Mouse (Mus musculus): Measurements from ENCODE around the gene Pias4. TPM values are rescaled to one million over a fixed set of nuclear protein-coding genes. Genes with fewer than 3 reads are reported as not detected.

The Pias4 gene
- polyA plus RNA-seq, 1 experiment from 2014 or later: 52.7 TPM

- Histone ChIP-seq H3K27me3 (no peaks in the 10 kb centered on the region), H3K4me3 (replicated peaks) (peak overlapping the region; percentile 98), H3K4me1 (peaks cover 22% of the 10 kb centered on the region), H3K36me3 (peaks cover 29% of the 10 kb centered on the region), H3K9me3 (replicated peaks) (no peaks in the 10 kb centered on the region), H3K27ac (replicated peaks) (peak overlapping the region; percentile 100), H3K9ac (peak overlapping the region; percentile 100), H3K4me2 (replicated peaks) (peak overlapping the region; percentile 85)
- ATAC-seq (ENCODE audit: insufficient number of reproducible peaks, low FRiP score, low TSS enrichment, low read depth): peak; percentile 86
- under 1% methylated on average over 34 of the region's 35 CpGs for WGBS
These were observed 61.5 kb downstream of the Pias4 start for GRCm38 (mm10) chr10:81106113-81106721.

DNA sequence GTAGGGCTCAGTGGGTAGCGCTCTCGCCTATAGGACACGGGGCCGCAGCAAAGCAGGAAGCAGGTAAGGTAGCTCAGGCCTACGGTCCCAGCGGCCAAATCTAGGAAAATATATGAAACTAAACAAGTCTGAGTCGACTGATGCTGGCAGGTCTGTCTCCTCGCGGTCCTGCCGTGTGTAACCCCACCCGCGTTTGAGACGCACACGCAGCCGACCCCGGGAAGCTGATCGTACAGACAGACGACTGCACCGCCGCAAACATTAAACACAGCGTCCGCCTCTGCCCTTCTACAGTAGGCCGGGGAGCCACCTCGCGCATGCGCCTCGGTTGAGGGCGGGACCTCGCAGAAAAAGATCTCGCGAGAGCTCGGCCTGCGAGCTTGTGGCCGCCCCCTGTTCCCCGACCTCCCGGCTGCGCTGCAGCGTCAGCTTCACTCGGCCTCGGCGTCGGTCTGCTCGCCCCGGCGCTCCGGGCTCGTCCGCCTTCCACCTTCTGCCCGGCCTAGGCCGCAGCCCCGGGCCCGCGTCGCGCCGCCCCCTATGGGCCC is 62.1 kb downstream of the Pias4 start, which contains the start of gene Map2k2:
Gene Map2k2 (plus strand): TSS at position 351 of the 548 bp plus-strand sequence.
- no peaks in the 10 kb centered on the region for H3K27me3 ChIP-seq
- peak within 1 kb of the TSS; percentile 100 for H3K9ac ChIP-seq
- peaks cover 22% of the 10 kb centered on the region for H3K4me1 ChIP-seq
- H3K36me3 ChIP-seq: peaks cover 23% of the 10 kb centered on the region
- peak within 1 kb of the TSS; percentile 85 for H3K4me2 ChIP-seq (replicated peaks)
- H3K27ac ChIP-seq (replicated peaks): peak within 1 kb of the TSS; percentile 100
- H3K9me3 ChIP-seq (replicated peaks): no peaks in the 10 kb centered on the region
- WGBS: under 1% methylated on average over 56 of the region's 56 CpGs
- H3K4me3 ChIP-seq (replicated peaks): peak within 1 kb of the TSS; percentile 98
- peak; percentile 93 for ATAC-seq (ENCODE audit: insufficient number of reproducible peaks, low FRiP score, low TSS enrichment, low read depth)

Small RNA genes within 50 kb of the gene (microRNA-seq; reads per million reads assigned to microRNA genes)
- gene Mir5615-1 (ENCODE audit: borderline number of aligned reads) (not detected), gene Mir5615-2 (ENCODE audit: borderline number of aligned reads) (not detected)

Other genes with a start within 250 kb of the Pias4 start
- gene Lmnb2, start 249.7 kb downstream of the Pias4 start, polyA plus RNA-seq (2015; fragmentation: Nextera tagmentation; extraction: Ambion mirVana): 56.7 and 60.1 TPM in 2 replicates
- 43.7 and 46.6 TPM in 2 replicates for gene Gadd45b, start 237.8 kb downstream of the Pias4 start, polyA plus RNA-seq (2015; fragmentation: Nextera tagmentation; extraction: Ambion mirVana)
- gene Gng7, start 153.0 kb downstream of the Pias4 start, polyA plus RNA-seq (2015; fragmentation: Nextera tagmentation; extraction: Ambion mirVana): 11.2 and 12.3 TPM in 2 replicates
- gene Diras1, start 142.3 kb downstream of the Pias4 start, polyA plus RNA-seq (2015; fragmentation: Nextera tagmentation; extraction: Ambion mirVana): 1.4 and 1.9 TPM in 2 replicates
- 21.7 and 22.7 TPM in 2 replicates for gene Slc39a3, start 130.5 kb downstream of the Pias4 start, polyA plus RNA-seq (2015; fragmentation: Nextera tagmentation; extraction: Ambion mirVana)
- 199 and 216 TPM in 2 replicates for gene Sgta, start 107.7 kb downstream of the Pias4 start, polyA plus RNA-seq (2015; fragmentation: Nextera tagmentation; extraction: Ambion mirVana)
- gene Thop1, start 97.9 kb downstream of the Pias4 start, polyA plus RNA-seq (2015; fragmentation: Nextera tagmentation; extraction: Ambion mirVana): 81.3 and 87.7 TPM in 2 replicates
- gene Creb3l3, start 69.0 kb downstream of the Pias4 start, polyA plus RNA-seq (2015; fragmentation: Nextera tagmentation; extraction: Ambion mirVana): 0.89 and 0.92 TPM in 2 replicates
- 189 and 197 TPM in 2 replicates for gene Map2k2, start 62.0 kb downstream of the Pias4 start, polyA plus RNA-seq (2015; fragmentation: Nextera tagmentation; extraction: Ambion mirVana)
- gene Zbtb7a, start 32.7 kb downstream of the Pias4 start, polyA plus RNA-seq (2015; fragmentation: Nextera tagmentation; extraction: Ambion mirVana): 57.6 and 59.4 TPM in 2 replicates
- 654 and 688 TPM in 2 replicates for gene Eef2, start 8.7 kb upstream of the Pias4 start, polyA plus RNA-seq (2015; fragmentation: Nextera tagmentation; extraction: Ambion mirVana)
- 65.4 and 67.7 TPM in 2 replicates for gene Dapk3, start 15.1 kb upstream of the Pias4 start, polyA plus RNA-seq (2015; fragmentation: Nextera tagmentation; extraction: Ambion mirVana)
- gene 4930442H23Rik, start 15.9 kb upstream of the Pias4 start, polyA plus RNA-seq (2015; fragmentation: Nextera tagmentation; extraction: Ambion mirVana): 0.13 and 0.21 TPM in 2 replicates
- 0.36 and 0.54 TPM in 2 replicates for gene Nmrk2, start 34.1 kb upstream of the Pias4 start, polyA plus RNA-seq (2015; fragmentation: Nextera tagmentation; extraction: Ambion mirVana)
- 0.47 and 0.69 TPM in 2 replicates for gene Atcay, start 62.9 kb upstream of the Pias4 start, polyA plus RNA-seq (2015; fragmentation: Nextera tagmentation; extraction: Ambion mirVana)
- 13.7 and 16.0 TPM in 2 replicates for gene Zfr2, start 65.2 kb upstream of the Pias4 start, polyA plus RNA-seq (2015; fragmentation: Nextera tagmentation; extraction: Ambion mirVana)
- 7.1 and 9.1 TPM in 2 replicates for gene Matk, start 85.0 kb upstream of the Pias4 start, polyA plus RNA-seq (2015; fragmentation: Nextera tagmentation; extraction: Ambion mirVana)
- 199 and 203 TPM in 2 replicates for gene Mrpl54, start 99.0 kb upstream of the Pias4 start, polyA plus RNA-seq (2015; fragmentation: Nextera tagmentation; extraction: Ambion mirVana)
- gene Apba3, start 99.0 kb upstream of the Pias4 start, polyA plus RNA-seq (2015; fragmentation: Nextera tagmentation; extraction: Ambion mirVana): 70.9 and 77.4 TPM in 2 replicates
- 15.1 and 22.6 TPM in 2 replicates for gene Tjp3, start 123.7 kb upstream of the Pias4 start, polyA plus RNA-seq (2015; fragmentation: Nextera tagmentation; extraction: Ambion mirVana)
- gene Pip5k1c, start 125.0 kb upstream of the Pias4 start, polyA plus RNA-seq (2015; fragmentation: Nextera tagmentation; extraction: Ambion mirVana): 51.1 and 53.8 TPM in 2 replicates
- gene Cactin, start 153.2 kb upstream of the Pias4 start, polyA plus RNA-seq (2015; fragmentation: Nextera tagmentation; extraction: Ambion mirVana): 41.4 and 44.0 TPM in 2 replicates
- gene Tbxa2r, start 160.8 kb upstream of the Pias4 start, polyA plus RNA-seq (2015; fragmentation: Nextera tagmentation; extraction: Ambion mirVana): 13.2 and 14.2 TPM in 2 replicates
- 0.29 and 0.35 TPM in 2 replicates for gene Gipc3, start 175.3 kb upstream of the Pias4 start, polyA plus RNA-seq (2015; fragmentation: Nextera tagmentation; extraction: Ambion mirVana)
- gene Hmg20b, start 182.6 kb upstream of the Pias4 start, polyA plus RNA-seq (2015; fragmentation: Nextera tagmentation; extraction: Ambion mirVana): 94.7 and 96.1 TPM in 2 replicates
- gene Mfsd12, start 189.6 kb upstream of the Pias4 start, polyA plus RNA-seq (2015; fragmentation: Nextera tagmentation; extraction: Ambion mirVana): 15.8 and 16.2 TPM in 2 replicates
- 0.73 and 1.3 TPM in 2 replicates for gene 4930404N11Rik, start 197.9 kb upstream of the Pias4 start, polyA plus RNA-seq (2015; fragmentation: Nextera tagmentation; extraction: Ambion mirVana)
- gene Fzr1, start 210.6 kb upstream of the Pias4 start, polyA plus RNA-seq (2015; fragmentation: Nextera tagmentation; extraction: Ambion mirVana): 98.8 and 102 TPM in 2 replicates
- gene Dohh, start 216.5 kb upstream of the Pias4 start, polyA plus RNA-seq (2015; fragmentation: Nextera tagmentation; extraction: Ambion mirVana): 83.1 and 85.2 TPM in 2 replicates
- 3.1 and 3.2 TPM in 2 replicates for gene Gm48551, start 216.5 kb upstream of the Pias4 start, polyA plus RNA-seq (2015; fragmentation: Nextera tagmentation; extraction: Ambion mirVana)
- gene Gm48552, start 221.1 kb upstream of the Pias4 start, polyA plus RNA-seq (2015; fragmentation: Nextera tagmentation; extraction: Ambion mirVana): 1.6 and 2.9 TPM in 2 replicates
- gene Smim24, start 225.1 kb upstream of the Pias4 start, polyA plus RNA-seq (2015; fragmentation: Nextera tagmentation; extraction: Ambion mirVana): 5.0 and 8.3 TPM in 2 replicates

Measured in embryonic facial prominence, embryonic 15.5 days (tissue).